Mouse (Mus musculus) megakaryocyte, embryonic 14.5 days (primary cell): ENCODE data around the gene Dnajc2. TPM values are rescaled to one million over a fixed set of nuclear protein-coding genes. Genes with fewer than 3 reads are reported as not detected.

Experiments
- H3K27me3 ChIP-seq: replicated peaks from 2 replicates; pipeline ENCODE3; 2012; ENCODE audit warnings: inconsistent platforms
- H3K36me3 ChIP-seq: replicated peaks from 2 replicates; pipeline ENCODE3; 2012; ENCODE audit warnings: low read length, inconsistent platforms, mixed read lengths
- H3K4me1 ChIP-seq: 2 replicates; pipeline ENCODE4 v1.6.1; 2012; ENCODE audit warnings: inconsistent platforms
- H3K4me3 ChIP-seq: replicated peaks from 2 replicates; pipeline ENCODE3; 2012; ENCODE audit warnings: moderate library complexity, mild to moderate bottlenecking, inconsistent platforms
- H3K9me3 ChIP-seq: 2 replicates; pipeline ENCODE4 v1.6.1; 2012; ENCODE audit warnings: inconsistent platforms
- FLI1 ChIP-seq: IDR thresholded peaks from 2 replicates; pipeline ENCODE4 v1.6.1; 2012; ENCODE audit warnings: low read length, inconsistent platforms, mixed read lengths
- GATA1 ChIP-seq: IDR thresholded peaks from 3 replicates; pipeline ENCODE4 v1.6.1; 2012; ENCODE audit warnings: mixed read lengths, low read length, inconsistent platforms, borderline replicate concordance
- polyA plus RNA-seq: library from polyadenylated mRNA; stranded (reverse); fragments of >175 nt; gene quantifications from 2 replicates; pipeline ENCODE4 v1.2.3, GENCODE M21; 2012; ENCODE audit warnings: low replicate concordance; ENCODE audit not compliant: insufficient read depth

Dnajc2 gene
- polyA plus RNA-seq, 1 experiment = 26.1 TPM

GRCm38 (mm10) chr5:21745966-21746365 is 39.1 kb downstream of the Dnajc2 start:
- Histone ChIP-seq H3K9me3 (no peaks in the 10 kb centered on the region), H3K4me3 (no peak overlapping the region), H3K36me3 (peaks cover 93% of the 10 kb centered on the region), H3K4me1 (no peaks in the 10 kb centered on the region; the same call in 1 of the 2 replicates), H3K27me3 (no peaks in the 10 kb centered on the region)
- TF ChIP-seq GATA1 = no peak
- no peak for TF ChIP-seq FLI1

- no peak overlapping the region for H3K4me3 ChIP-seq
- TF ChIP-seq FLI1 = no peak
- no peak for TF ChIP-seq GATA1
- peaks cover 95% of the 10 kb centered on the region for H3K36me3 ChIP-seq
- no peaks in the 10 kb centered on the region for H3K27me3 ChIP-seq
- H3K4me1 ChIP-seq = no peaks in the 10 kb centered on the region; the same call in 1 of the 2 replicates
- H3K9me3 ChIP-seq = no peaks in the 10 kb centered on the region
Observed at GRCm38 (mm10) chr5:21744651-21745050, 40.4 kb downstream of the Dnajc2 start.

- H3K36me3 ChIP-seq = peaks cover 95% of the 10 kb centered on the region
- no peak for TF ChIP-seq FLI1
- TF ChIP-seq GATA1 = no peak
- H3K4me3 ChIP-seq = no peak overlapping the region
- no peaks in the 10 kb centered on the region for H3K27me3 ChIP-seq
- H3K4me1 ChIP-seq = peaks cover 2% of the 10 kb centered on the region
- no peaks in the 10 kb centered on the region for H3K9me3 ChIP-seq
Observed at GRCm38 (mm10) chr5:21743606-21744005, 41.4 kb downstream of the Dnajc2 start.

GRCm38 (mm10) chr5:21739881-21740280 is 45.2 kb downstream of the Dnajc2 start:
- no peak for TF ChIP-seq FLI1
- TF ChIP-seq GATA1 = no peak
- peaks cover 26% of the 10 kb centered on the region for H3K4me1 ChIP-seq
- H3K27me3 ChIP-seq = no peaks in the 10 kb centered on the region
- no peaks in the 10 kb centered on the region for H3K9me3 ChIP-seq
- H3K4me3 ChIP-seq = no peak overlapping the region
- peaks cover 62% of the 10 kb centered on the region for H3K36me3 ChIP-seq

GRCm38 (mm10) chr5:21739120-21739519 is 45.9 kb downstream of the Dnajc2 start:
- Histone ChIP-seq H3K36me3 (peaks cover 54% of the 10 kb centered on the region), H3K9me3 (no peaks in the 10 kb centered on the region), H3K4me3 (no peak overlapping the region), H3K4me1 (peaks cover 27% of the 10 kb centered on the region), H3K27me3 (no peaks in the 10 kb centered on the region)
- TF ChIP-seq GATA1 = no peak
- no peak for TF ChIP-seq FLI1

GRCm38 (mm10) chr5:21737620-21738019 is 47.4 kb downstream of the Dnajc2 start:
- TF ChIP-seq GATA1 (no peak), FLI1 (no peak)
- Histone ChIP-seq H3K9me3 (no peaks in the 10 kb centered on the region), H3K4me1 (peaks cover 30% of the 10 kb centered on the region), H3K27me3 (no peaks in the 10 kb centered on the region), H3K36me3 (peaks cover 39% of the 10 kb centered on the region), H3K4me3 (peak overlapping the region; percentile 95)

- Histone ChIP-seq H3K36me3 (peaks cover 34% of the 10 kb centered on the region), H3K27me3 (no peaks in the 10 kb centered on the region), H3K9me3 (no peaks in the 10 kb centered on the region), H3K4me1 (peaks cover 30% of the 10 kb centered on the region), H3K4me3 (peak within 1 kb of the TSS; percentile 95)
- TF ChIP-seq GATA1 (no peak), FLI1 (no peak)
Observed at GRCm38 (mm10) chr5:21736956-21737585, 48.0 kb downstream of the Dnajc2 start, which contains the start of gene Pmpcb. Gene Pmpcb (plus strand): TSS chr5:21737141.

GRCm38 (mm10) chr5:21736046-21736445 is 49.0 kb downstream of the Dnajc2 start:
- Histone ChIP-seq H3K4me1 (peaks cover 31% of the 10 kb centered on the region), H3K27me3 (no peaks in the 10 kb centered on the region), H3K4me3 (no peak overlapping the region), H3K36me3 (peaks cover 24% of the 10 kb centered on the region), H3K9me3 (no peaks in the 10 kb centered on the region)
- TF ChIP-seq FLI1 (no peak), GATA1 (no peak)

- Histone ChIP-seq H3K36me3 (peaks cover 22% of the 10 kb centered on the region), H3K27me3 (no peaks in the 10 kb centered on the region), H3K4me3 (peak overlapping the region; percentile 88), H3K4me1 (peaks cover 34% of the 10 kb centered on the region), H3K9me3 (no peaks in the 10 kb centered on the region)
- TF ChIP-seq GATA1 = no peak
- TF ChIP-seq FLI1 = no peak
Observed at GRCm38 (mm10) chr5:21735584-21735983, 49.5 kb downstream of the Dnajc2 start.

- TF ChIP-seq GATA1 (no peak), FLI1 (no peak)
- peak overlapping the region; percentile 88 for H3K4me3 ChIP-seq
Observed at GRCm38 (mm10) chr5:21735100-21735499, 50.0 kb downstream of the Dnajc2 start.

More at GRCm38 (mm10) chr5:21735100-21735499, 50.0 kb downstream of the Dnajc2 start:
- no peaks in the 10 kb centered on the region for H3K9me3 ChIP-seq
- H3K4me1 ChIP-seq = peaks cover 37% of the 10 kb centered on the region
- peaks cover 17% of the 10 kb centered on the region for H3K36me3 ChIP-seq
- no peaks in the 10 kb centered on the region for H3K27me3 ChIP-seq
